Mouse (Mus musculus): ENCODE results near the gene Fahd1. TPM values are rescaled to one million over a fixed set of nuclear protein-coding genes. Genes with fewer than 3 reads are reported as not detected.

Fahd1 gene
- polyA plus RNA-seq, 1 experiment: 7.8 TPM

DNA sequence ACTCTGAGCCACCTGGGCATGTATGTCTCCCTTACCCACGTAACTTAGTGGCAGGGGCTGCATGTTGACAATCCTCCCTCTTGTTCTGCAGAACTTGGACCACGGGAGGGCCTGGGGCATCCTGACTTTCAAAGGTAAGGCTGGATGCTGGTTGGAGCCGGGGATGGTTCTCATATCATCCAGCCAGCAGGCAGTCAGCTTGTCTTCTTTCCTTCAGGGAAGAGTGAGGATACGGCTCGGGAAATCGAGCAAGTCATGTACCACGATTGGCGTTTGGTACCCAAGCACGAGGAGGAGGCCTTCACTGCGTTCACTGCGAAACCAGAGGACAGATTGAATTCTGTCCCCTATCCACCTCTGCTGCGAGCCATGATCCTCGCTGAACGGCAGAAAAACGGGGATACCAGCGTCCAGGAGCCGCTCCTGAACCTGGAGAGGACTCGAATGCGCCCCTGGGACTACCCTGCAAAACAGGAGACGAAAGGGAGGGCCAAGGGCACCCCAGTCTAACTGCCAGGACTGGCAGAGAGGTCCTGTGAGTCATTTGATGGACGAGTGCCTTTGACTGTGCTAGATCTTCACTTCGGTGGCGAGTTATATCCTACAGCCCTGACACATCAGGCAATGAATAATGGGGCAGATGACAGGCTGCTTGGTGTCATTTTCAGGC is 45.5 kb upstream of the Fahd1 start:
- Histone ChIP-seq H3K4me3 (ENCODE audit: control insufficient read depth, insufficient read depth, low read length) (peak overlapping the region; percentile 71), H3K27me3 (ENCODE audit: control insufficient read depth, insufficient read depth, low read length) (no peaks in the 10 kb centered on the region), H3K27ac (ENCODE audit: control insufficient read depth, insufficient read depth, low read length) (peak overlapping the region; percentile 67), H3K4me1 (replicated peaks; ENCODE audit: control insufficient read depth, insufficient read depth, low read length) (peaks cover 26% of the 10 kb centered on the region), H3K36me3 (ENCODE audit: control insufficient read depth, insufficient read depth, low read length) (peaks cover 28% of the 10 kb centered on the region)
- TF ChIP-seq POLR2A (IDR thresholded peaks at IDR 0.05; ENCODE audit: control insufficient read depth, extremely low read depth, insufficient read depth, low read length, poor library complexity): no peak
- no peak for TF ChIP-seq CTCF (IDR thresholded peaks at IDR 0.05; ENCODE audit: borderline replicate concordance, control insufficient read depth, extremely low read depth, insufficient read depth, low read length, poor library complexity)
- WGBS: 5% methylated on average over 23 of the region's 23 CpGs
- DNase-seq: no peak

DNA sequence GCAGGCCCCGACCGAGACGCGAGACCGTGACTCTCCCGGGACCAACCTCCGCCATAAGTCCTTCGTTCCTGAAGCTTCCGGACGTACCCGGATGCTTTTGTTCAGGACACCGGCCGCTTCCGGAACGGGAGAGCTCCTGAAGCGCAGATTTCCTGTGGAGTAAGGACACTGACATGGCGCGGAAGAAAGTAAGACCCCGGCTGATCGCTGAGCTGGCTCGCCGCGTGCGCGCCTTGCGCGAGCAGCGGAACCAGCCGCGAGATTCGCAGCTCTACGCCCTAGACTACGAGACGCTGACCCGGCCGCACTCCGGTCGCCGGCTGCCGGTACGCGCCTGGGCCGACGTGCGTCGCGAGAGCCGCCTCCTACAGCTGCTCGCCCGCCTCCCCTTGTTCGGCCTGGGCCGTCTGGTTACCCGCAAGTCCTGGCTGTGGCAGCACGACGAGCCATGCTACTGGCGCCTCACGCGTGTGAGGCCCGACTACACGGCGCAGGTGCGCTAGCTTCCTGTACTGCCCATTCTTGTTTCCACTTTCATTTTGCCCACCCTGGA is 44.9 kb upstream of the Fahd1 start, which contains the start of the genes Eme2 and Mrps34:
Eme2 (minus strand) TSS at position 93 of the 553 bp plus-strand sequence.
Mrps34 (plus strand) TSS at position 122 of the 553 bp plus-strand sequence.
- TF ChIP-seq POLR2A (IDR thresholded peaks at IDR 0.05; ENCODE audit: control insufficient read depth, extremely low read depth, insufficient read depth, low read length, poor library complexity) (0 out of 2 replicates have a peak, but pooled peaks have one; percentile 36), CTCF (IDR thresholded peaks at IDR 0.05; ENCODE audit: borderline replicate concordance, control insufficient read depth, extremely low read depth, insufficient read depth, low read length, poor library complexity) (0 out of 2 replicates have a peak, but pooled peaks have one; percentile 22)
- WGBS: under 1% methylated on average over 62 of the region's 62 CpGs
- Histone ChIP-seq H3K4me3 (ENCODE audit: control insufficient read depth, insufficient read depth, low read length) (peak within 1 kb of the TSS; percentile 71), H3K27me3 (ENCODE audit: control insufficient read depth, insufficient read depth, low read length) (no peaks in the 10 kb centered on the region), H3K27ac (ENCODE audit: control insufficient read depth, insufficient read depth, low read length) (peak within 1 kb of the TSS; percentile 67), H3K36me3 (ENCODE audit: control insufficient read depth, insufficient read depth, low read length) (peaks cover 26% of the 10 kb centered on the region), H3K4me1 (replicated peaks; ENCODE audit: control insufficient read depth, insufficient read depth, low read length) (peaks cover 26% of the 10 kb centered on the region)
- peak; percentile 71 for DNase-seq

DNA sequence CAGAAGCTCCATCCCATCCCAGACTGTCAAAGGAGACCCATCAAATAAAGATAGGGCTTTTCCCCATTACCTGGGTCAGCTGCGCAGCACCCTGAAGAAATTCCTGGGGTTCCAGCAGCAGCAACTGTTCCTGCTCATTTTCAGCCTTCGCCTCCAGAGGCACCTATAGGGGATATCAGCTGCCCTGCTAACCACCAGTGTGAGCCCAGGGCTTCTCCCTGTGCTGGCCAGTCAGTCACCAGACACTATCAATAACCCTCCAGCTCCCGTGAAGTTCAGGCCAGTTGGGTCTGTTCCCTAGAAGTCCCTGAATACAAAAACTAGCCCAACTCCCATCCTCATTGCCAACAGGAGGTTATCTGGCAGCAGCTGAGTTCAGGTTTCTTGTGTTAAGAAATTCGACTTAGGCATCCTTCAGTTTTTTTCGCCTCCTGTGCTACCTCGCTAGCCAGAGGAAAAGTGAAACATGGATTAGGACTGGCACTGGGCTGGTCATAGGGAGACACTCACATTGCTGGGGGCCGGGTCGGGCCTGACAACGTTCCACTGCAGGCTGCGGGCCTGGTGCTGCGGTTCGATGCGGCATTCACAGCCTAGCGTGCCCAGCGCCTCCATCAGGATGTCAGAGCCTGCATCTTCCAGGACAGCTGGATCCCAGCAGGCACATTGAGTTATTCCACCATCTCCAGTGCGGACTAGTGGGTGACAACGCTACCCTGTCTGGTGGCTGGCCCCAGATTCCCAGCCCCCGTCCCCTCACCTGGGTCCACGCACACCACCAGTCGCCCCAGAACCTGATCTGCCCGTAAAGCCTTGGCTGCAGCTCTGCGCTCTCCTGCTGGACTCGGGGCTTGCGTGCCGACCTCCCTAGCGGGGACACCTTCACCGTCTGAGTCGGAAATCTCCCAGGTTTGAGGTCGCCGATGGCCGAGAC is 44.2 kb upstream of the Fahd1 start:
- TF ChIP-seq POLR2A (IDR thresholded peaks at IDR 0.05; ENCODE audit: control insufficient read depth, extremely low read depth, insufficient read depth, low read length, poor library complexity): no peak
- no peak for TF ChIP-seq CTCF (IDR thresholded peaks at IDR 0.05; ENCODE audit: borderline replicate concordance, control insufficient read depth, extremely low read depth, insufficient read depth, low read length, poor library complexity)
- peaks cover 20% of the 10 kb centered on the region for H3K36me3 ChIP-seq (ENCODE audit: control insufficient read depth, insufficient read depth, low read length)
- H3K4me1 ChIP-seq (replicated peaks; ENCODE audit: control insufficient read depth, insufficient read depth, low read length): peaks cover 26% of the 10 kb centered on the region
- peak overlapping the region; percentile 71 for H3K4me3 ChIP-seq (ENCODE audit: control insufficient read depth, insufficient read depth, low read length)
- H3K27ac ChIP-seq (ENCODE audit: control insufficient read depth, insufficient read depth, low read length): peak overlapping the region; percentile 67
- DNase-seq: no peak
- no peaks in the 10 kb centered on the region for H3K27me3 ChIP-seq (ENCODE audit: control insufficient read depth, insufficient read depth, low read length)
- WGBS: 14% methylated on average over 31 of the region's 31 CpGs

DNA sequence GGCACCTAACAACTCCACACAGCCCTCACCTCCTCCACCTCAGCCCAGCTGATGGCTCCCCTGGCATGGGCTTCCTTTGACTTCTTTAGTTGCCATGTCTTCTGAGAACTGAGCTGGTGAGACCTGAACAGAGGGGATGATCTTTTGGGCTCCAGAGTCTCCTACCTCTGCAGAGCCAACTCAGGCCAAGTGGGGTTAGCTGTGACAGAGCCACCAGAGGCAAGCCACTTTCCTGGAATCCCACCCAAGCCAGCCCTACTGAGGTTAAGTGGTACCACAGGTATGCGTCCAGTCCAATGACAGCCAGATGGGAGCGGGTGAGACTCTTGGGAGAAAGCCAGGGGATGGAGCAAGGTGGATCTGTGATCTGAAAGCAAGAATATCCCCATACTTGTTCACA is 43.1 kb upstream of the Fahd1 start:
- no peak for TF ChIP-seq POLR2A (IDR thresholded peaks at IDR 0.05; ENCODE audit: control insufficient read depth, extremely low read depth, insufficient read depth, low read length, poor library complexity)
- no peak for TF ChIP-seq CTCF (IDR thresholded peaks at IDR 0.05; ENCODE audit: borderline replicate concordance, control insufficient read depth, extremely low read depth, insufficient read depth, low read length, poor library complexity)
- peaks cover 26% of the 10 kb centered on the region for H3K4me1 ChIP-seq (replicated peaks; ENCODE audit: control insufficient read depth, insufficient read depth, low read length)
- H3K36me3 ChIP-seq (ENCODE audit: control insufficient read depth, insufficient read depth, low read length): peaks cover 22% of the 10 kb centered on the region
- no peak overlapping the region for H3K27ac ChIP-seq (ENCODE audit: control insufficient read depth, insufficient read depth, low read length)
- DNase-seq: no peak
- 96% methylated on average over 2 of the region's 2 CpGs for WGBS
- H3K4me3 ChIP-seq (ENCODE audit: control insufficient read depth, insufficient read depth, low read length): no peak overlapping the region
- H3K27me3 ChIP-seq (ENCODE audit: control insufficient read depth, insufficient read depth, low read length): no peaks in the 10 kb centered on the region

DNA sequence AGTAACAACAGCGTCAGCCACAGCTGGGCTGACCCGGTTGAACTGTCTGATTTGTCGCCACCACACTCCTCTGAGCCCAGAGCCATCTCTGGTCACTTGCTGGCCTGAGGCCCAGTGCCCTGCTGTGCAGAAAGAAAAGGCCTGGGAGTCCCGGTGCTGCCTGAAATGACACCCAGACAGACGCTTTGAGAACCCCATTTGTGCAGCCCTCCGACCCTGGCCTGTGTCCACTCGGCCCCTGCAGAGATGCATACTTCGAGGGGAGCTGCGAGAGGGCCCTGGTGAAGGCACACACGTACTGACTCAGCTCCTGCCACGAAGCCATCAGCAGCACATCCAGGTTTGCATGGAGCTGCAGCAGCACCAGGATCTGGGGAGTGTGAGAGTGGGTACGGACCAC is 42.6 kb upstream of the Fahd1 start:
- Histone ChIP-seq H3K27ac (ENCODE audit: control insufficient read depth, insufficient read depth, low read length) (no peak overlapping the region), H3K4me3 (ENCODE audit: control insufficient read depth, insufficient read depth, low read length) (no peak overlapping the region), H3K36me3 (ENCODE audit: control insufficient read depth, insufficient read depth, low read length) (peaks cover 22% of the 10 kb centered on the region), H3K4me1 (replicated peaks; ENCODE audit: control insufficient read depth, insufficient read depth, low read length) (peaks cover 27% of the 10 kb centered on the region), H3K27me3 (ENCODE audit: control insufficient read depth, insufficient read depth, low read length) (no peaks in the 10 kb centered on the region)
- TF ChIP-seq POLR2A (IDR thresholded peaks at IDR 0.05; ENCODE audit: control insufficient read depth, extremely low read depth, insufficient read depth, low read length, poor library complexity) (no peak), CTCF (IDR thresholded peaks at IDR 0.05; ENCODE audit: borderline replicate concordance, control insufficient read depth, extremely low read depth, insufficient read depth, low read length, poor library complexity) (no peak)
- 95% methylated on average over 12 of the region's 12 CpGs for WGBS
- DNase-seq: no peak

DNA sequence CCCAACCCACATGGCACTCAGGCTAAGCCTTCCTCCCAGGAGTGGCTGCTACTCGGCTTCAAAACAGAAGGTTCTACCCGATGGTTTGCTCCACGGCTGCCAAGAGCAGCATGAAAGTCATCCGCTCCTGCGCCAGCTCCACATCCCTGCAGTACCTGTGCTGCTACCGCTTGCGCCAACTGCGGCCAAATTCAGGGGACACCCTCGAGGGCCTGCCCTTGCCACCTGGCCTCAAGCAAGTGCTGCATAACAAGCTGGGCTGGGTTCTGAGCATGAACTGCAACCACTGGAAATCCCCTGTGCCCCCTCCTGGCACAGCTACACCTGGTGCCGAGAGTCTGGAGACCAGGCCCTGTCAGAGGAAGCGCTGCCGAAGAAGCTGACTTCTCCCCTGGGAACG is 41.2 kb upstream of the Fahd1 start:
- TF ChIP-seq POLR2A (IDR thresholded peaks at IDR 0.05; ENCODE audit: control insufficient read depth, extremely low read depth, insufficient read depth, low read length, poor library complexity) (no peak), CTCF (IDR thresholded peaks at IDR 0.05; ENCODE audit: borderline replicate concordance, control insufficient read depth, extremely low read depth, insufficient read depth, low read length, poor library complexity) (no peak)

More for the DNA sequence above, 41.2 kb upstream of the Fahd1 start:
- Histone ChIP-seq H3K27ac (ENCODE audit: control insufficient read depth, insufficient read depth, low read length) (no peak overlapping the region), H3K4me1 (replicated peaks; ENCODE audit: control insufficient read depth, insufficient read depth, low read length) (peaks cover 24% of the 10 kb centered on the region), H3K36me3 (ENCODE audit: control insufficient read depth, insufficient read depth, low read length) (peaks cover 22% of the 10 kb centered on the region), H3K4me3 (ENCODE audit: control insufficient read depth, insufficient read depth, low read length) (no peak overlapping the region), H3K27me3 (ENCODE audit: control insufficient read depth, insufficient read depth, low read length) (no peaks in the 10 kb centered on the region)
- WGBS: 94% methylated on average over 13 of the region's 13 CpGs
- no peak for DNase-seq
